Mouse (Mus musculus): ENCODE results near the gene Drd3.

The Drd3 gene

DNA sequence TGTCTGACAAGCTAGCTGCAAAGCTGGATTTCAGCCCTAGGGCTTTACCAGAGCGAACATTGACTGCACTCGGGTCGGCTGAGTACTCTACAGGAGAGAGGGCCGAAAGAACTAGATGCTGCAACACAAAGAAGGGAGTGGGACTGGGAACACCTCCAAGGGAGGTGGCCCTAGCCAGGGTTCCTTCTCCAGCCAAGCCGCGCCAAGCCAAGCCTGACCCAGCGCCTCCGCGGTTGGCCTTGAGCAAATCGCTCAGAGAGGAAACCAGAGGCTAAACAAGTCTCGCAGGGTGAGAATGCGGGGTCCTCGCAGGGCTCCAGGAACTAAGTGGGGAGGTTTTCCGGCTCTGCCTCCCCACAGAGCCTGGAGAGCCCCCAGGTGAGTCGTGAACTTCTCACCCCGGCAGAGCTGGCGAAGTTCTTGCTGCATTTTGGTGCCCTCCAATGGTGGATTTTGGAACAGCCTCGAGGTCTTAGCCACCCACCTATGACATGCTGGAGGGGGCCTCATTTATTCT lies 48.0 kb downstream of the Drd3 start:
- peak; percentile 79 for DNase-seq

- DNase-seq: no peak
Observed at GRCm38 (mm10) chr16:43802466-43802865, 48.6 kb downstream of the Drd3 start.

GRCm38 (mm10) chr16:43804364-43804763 lies 50.5 kb downstream of the Drd3 start:
- no peak for DNase-seq

- no peak for DNase-seq
Observed at GRCm38 (mm10) chr16:43807048-43807447, 53.2 kb downstream of the Drd3 start.

DNA sequence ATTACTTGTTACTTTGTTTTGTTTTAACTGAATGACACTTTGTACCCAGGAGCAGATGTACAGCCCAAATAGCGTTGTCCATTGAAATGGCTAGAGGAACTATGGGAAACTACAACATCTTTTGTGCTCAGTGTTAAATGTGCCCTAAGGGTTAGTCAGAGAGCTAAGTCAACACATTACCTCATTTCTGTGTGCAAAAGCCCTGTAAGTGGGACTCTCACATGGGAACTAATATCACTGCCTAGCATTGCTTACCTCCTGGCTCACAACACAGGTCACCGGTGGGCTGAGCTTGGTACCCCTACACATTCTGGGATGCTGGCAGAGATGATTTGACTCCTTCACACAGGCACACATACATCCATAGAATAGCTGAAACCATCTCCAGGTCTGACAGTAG lies 55.6 kb downstream of the Drd3 start:
- no peak for DNase-seq

GRCm38 (mm10) chr16:43811402-43811801 lies 57.6 kb downstream of the Drd3 start:
- DNase-seq: no peak

DNA sequence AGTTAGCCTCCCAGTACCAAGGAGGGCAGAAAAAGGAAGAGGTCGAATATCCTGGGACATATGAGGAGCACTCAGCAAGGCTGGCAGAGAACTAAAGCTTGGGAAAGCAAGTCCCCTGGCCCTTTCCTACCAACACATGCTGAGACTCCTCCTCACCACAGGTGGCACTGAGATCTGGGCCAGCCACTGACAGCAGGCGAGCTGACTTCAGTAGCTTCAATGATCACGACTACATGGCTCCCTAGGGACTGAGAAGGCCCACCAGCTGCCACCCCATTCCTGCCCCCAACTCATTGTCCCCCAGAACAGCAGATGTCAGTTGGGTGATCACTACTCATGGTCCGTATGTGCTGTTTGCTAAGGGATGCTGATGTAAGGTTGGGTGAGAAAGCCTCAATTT lies 60.8 kb downstream of the Drd3 start:
- DNase-seq: no peak

GRCm38 (mm10) chr16:43816321-43816720 lies 62.5 kb downstream of the Drd3 start:
- DNase-seq: no peak

- no peak for DNase-seq
Observed at GRCm38 (mm10) chr16:43818404-43818803, 64.6 kb downstream of the Drd3 start.

DNA sequence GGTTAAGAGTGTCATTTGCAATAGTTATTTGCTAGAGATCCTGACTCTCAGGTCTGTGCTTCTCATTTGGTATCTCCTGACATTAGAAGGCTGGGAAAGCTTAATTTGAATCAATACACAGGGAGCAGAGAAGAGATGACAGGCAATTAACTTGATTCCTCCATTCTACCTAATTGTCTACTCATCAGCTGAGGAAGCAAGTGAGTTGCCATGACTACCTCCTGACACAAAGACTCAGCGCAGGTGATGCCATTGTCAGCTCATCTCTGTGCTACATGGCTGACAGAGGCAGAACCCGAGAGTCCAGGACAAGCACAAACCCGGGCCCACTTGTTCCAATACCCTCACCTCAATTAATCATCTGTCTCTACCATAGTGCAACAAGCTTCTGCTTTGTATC lies 73.7 kb downstream of the Drd3 start:
- DNase-seq: no peak

GRCm38 (mm10) chr16:43831957-43832356 lies 78.1 kb downstream of the Drd3 start:
- DNase-seq: no peak

DNA sequence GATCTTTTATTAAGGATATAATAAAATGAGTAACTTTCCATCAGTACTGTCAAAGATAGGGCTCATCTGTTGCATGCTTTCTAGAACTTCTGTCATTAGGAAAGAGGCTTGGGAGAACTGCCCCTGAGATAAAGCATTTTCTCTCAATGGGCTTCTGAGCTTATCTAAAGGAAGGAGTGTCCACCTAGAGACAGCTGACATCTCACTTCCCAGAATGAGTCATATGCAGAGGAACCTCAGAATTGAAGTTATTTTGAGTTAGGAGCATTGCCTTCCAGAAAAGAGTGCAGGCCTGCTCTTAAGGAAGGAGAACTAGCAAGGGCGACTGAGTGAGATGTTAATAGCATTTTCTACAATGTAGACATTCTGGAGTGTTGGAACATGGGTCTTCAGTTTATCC lies 87.4 kb downstream of the Drd3 start:
- DNase-seq: no peak

DNA sequence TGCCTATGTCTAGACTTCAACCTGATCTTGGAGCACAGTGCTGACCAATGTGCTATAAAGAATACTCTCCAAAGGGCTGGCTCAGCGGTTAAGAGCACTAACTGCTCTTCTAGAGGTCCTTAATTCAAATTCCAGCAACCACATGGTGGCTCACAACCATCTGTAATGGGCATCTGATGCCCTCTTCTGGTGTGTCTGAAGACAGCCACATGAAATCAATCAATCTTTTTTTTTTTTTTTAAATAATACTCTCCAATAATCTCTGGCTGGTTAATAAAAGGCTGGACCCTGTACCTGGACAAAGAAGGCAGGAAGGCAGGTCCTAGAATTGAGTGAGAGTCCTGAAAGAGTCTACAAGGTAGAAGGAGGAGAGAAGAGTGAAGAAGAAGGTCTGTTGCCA lies 96.0 kb downstream of the Drd3 start:
- no peak for DNase-seq

- no peak for DNase-seq
Observed at GRCm38 (mm10) chr16:43858941-43859476, 105.2 kb downstream of the Drd3 start.

DNA sequence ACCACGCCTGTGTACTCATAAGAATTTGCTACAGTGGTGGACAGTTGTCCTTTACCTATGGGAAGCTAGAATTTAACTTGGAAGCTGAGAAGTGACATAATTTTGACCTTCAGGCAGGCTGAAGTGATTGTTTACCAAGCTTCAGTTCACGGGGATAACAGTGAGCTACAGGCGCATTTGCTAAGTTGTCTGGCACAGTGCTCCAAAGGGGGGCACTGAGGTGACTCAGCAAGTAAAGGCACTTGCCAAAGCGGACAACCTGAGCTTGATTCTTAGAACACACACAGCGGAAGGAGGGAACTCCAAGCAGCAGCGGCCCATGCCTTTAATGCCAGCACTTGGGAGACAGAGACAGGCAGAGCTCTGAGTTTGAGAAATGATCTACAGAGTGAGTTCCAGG lies 106.8 kb downstream of the Drd3 start:
- peak; percentile 6 for DNase-seq

DNA sequence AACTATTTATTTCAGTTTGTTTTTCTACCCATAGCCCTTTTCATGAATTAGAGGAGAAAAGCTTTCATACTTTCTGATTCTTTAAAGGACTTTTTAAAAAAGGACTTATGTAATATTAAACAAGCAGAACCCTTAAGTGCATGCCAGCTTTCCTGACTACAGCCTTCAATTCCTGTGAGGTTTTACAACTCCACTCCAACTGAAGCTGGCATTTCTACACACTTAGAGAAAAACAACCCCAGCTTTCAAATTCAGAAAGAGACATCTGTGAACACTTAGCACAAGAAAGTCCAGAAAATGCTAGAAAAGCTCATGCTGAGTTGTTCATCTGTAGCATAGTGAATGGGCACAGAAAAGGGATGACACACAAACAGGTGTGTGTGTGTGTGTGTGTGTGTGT lies 116.0 kb downstream of the Drd3 start:
- no peak for DNase-seq

GRCm38 (mm10) chr16:43871419-43871818 lies 117.6 kb downstream of the Drd3 start:
- DNase-seq: no peak
